Mouse (Mus musculus) lung, embryonic 14.5 days (tissue): ENCODE data around the gene Ncln. TPM values are rescaled to one million over a fixed set of nuclear protein-coding genes. Genes with fewer than 3 reads are reported as not detected.
A peak's percentile ranks its signal among the peaks of the same experiment; 100 is the strongest.

Experiments used
- ATAC-seq: fragments of 200-750 bp; cut with Nextera tagmentation; 2 replicates; pipeline ENCODE4 v1.8.0; 2017; ENCODE audit warnings: mild to moderate bottlenecking, moderate TSS enrichment, moderate library complexity; ENCODE audit not compliant: insufficient read depth
- DNase-seq: peaks from one replicate; pipeline ENCODE4 v3.0.0-alpha.2; 2015
- H3K27ac ChIP-seq: fragments of 300-500 bp; sonication (generic); 2 replicates; pipeline ENCODE4 v1.5.1; 2014; ENCODE audit warnings: low read depth, mild to moderate bottlenecking, moderate library complexity
- H3K27me3 ChIP-seq: fragments of 300-500 bp; sonication (generic); 2 replicates; pipeline ENCODE4 v1.6.1; 2014; ENCODE audit warnings: low read length, control low read depth; ENCODE audit not compliant: insufficient read depth
- H3K36me3 ChIP-seq: fragments of 300-500 bp; sonication (generic); 2 replicates; pipeline ENCODE4 v1.6.1; 2014; ENCODE audit warnings: control low read depth; ENCODE audit not compliant: insufficient read depth
- H3K4me1 ChIP-seq: fragments of 300-500 bp; sonication (generic); 2 replicates; pipeline ENCODE4 v1.6.1; 2014; ENCODE audit warnings: antibody characterized with exemption, control low read depth; ENCODE audit not compliant: insufficient read depth
- H3K4me2 ChIP-seq: fragments of 300-500 bp; sonication (generic); 2 replicates; pipeline ENCODE4 v1.6.1; 2014; ENCODE audit warnings: mild to moderate bottlenecking
- H3K4me3 ChIP-seq: fragments of 300-500 bp; sonication (generic); 2 replicates; pipeline ENCODE4 v1.5.1; 2014; ENCODE audit warnings: low read depth, low read length
- H3K9ac ChIP-seq: fragments of 300-500 bp; sonication (generic); 2 replicates; pipeline ENCODE4 v1.6.1; 2014
- H3K9me3 ChIP-seq: fragments of 300-500 bp; sonication (generic); 2 replicates; pipeline ENCODE4 v1.6.1; 2016; ENCODE audit warnings: low read depth, low read length, control low read depth
- CTCF ChIP-seq: IDR thresholded peaks from 2 replicates; pipeline ENCODE4 v1.5.1; 2016; ENCODE audit warnings: antibody characterized with exemption, low read depth
- WGBS: fragments of 180-500 bp; shearing (Covaris S2); extraction: QIAGEN DNeasy Blood & Tissue Kit; methylation state at CpG from one replicate; pipeline ENCODE4 v1.1.7; 2014; 5-methylcytosine and 5-hydroxymethylcytosine counted together
- polyA plus RNA-seq: library from polyadenylated mRNA; unstranded; fragments of >200 nt; fragmentation: Nextera tagmentation; extraction: Ambion mirVana; gene quantifications from 2 replicates; pipeline ENCODE4 v1.2.1, GENCODE M21; 2014

The Ncln gene
- polyA plus RNA-seq, 1 experiment from 2014 or later = 97.3 TPM

- TF ChIP-seq CTCF = no peak
- WGBS = 62% methylated on average over 6 of the region's 6 CpGs
- no peaks in the 10 kb centered on the region for H3K27me3 ChIP-seq
- H3K36me3 ChIP-seq = peaks cover 34% of the 10 kb centered on the region
- peaks cover 11% of the 10 kb centered on the region; the same call in 1 of the 2 replicates for H3K4me1 ChIP-seq
- H3K9ac ChIP-seq = peak overlapping the region; percentile 78
- H3K9me3 ChIP-seq = no peaks in the 10 kb centered on the region
- DNase-seq = no peak
- no peak overlapping the region for H3K27ac ChIP-seq
- no peak for ATAC-seq
- peak overlapping the region; percentile 77 for H3K4me3 ChIP-seq
- peak overlapping the region; percentile 99 for H3K4me2 ChIP-seq
Measured at GRCm38 (mm10) chr10:81495151-81495550, 1.0 kb downstream of the Ncln start.

- Histone ChIP-seq H3K4me1 (peaks cover 11% of the 10 kb centered on the region; the same call in 1 of the 2 replicates), H3K27ac (no peak overlapping the region), H3K4me3 (peak overlapping the region; percentile 77), H3K36me3 (peaks cover 40% of the 10 kb centered on the region), H3K9ac (peak overlapping the region; percentile 78), H3K27me3 (no peaks in the 10 kb centered on the region), H3K4me2 (peak overlapping the region; percentile 99), H3K9me3 (no peaks in the 10 kb centered on the region)
- ATAC-seq = no peak
- 88% methylated on average over 11 of the region's 11 CpGs for WGBS
- no peak for TF ChIP-seq CTCF
- DNase-seq = no peak
Measured at GRCm38 (mm10) chr10:81494260-81495041, 1.7 kb downstream of the Ncln start.

GRCm38 (mm10) chr10:81493601-81494220 is 2.5 kb downstream of the Ncln start:
- no peak for ATAC-seq
- DNase-seq = no peak

GRCm38 (mm10) chr10:81492606-81493240 is 3.5 kb downstream of the Ncln start:
- H3K27ac ChIP-seq = no peak overlapping the region
- DNase-seq (no peak), ATAC-seq (no peak)
- no peaks in the 10 kb centered on the region for H3K9me3 ChIP-seq
- H3K27me3 ChIP-seq = no peaks in the 10 kb centered on the region
- 88% methylated on average over 11 of the region's 11 CpGs for WGBS
- H3K4me2 ChIP-seq = no peak overlapping the region
- H3K36me3 ChIP-seq = peaks cover 57% of the 10 kb centered on the region
- H3K4me1 ChIP-seq = peaks cover 11% of the 10 kb centered on the region; the same call in 1 of the 2 replicates
- no peak for TF ChIP-seq CTCF
- H3K9ac ChIP-seq = no peak overlapping the region
- no peak overlapping the region for H3K4me3 ChIP-seq

More at GRCm38 (mm10) chr10:81493601-81494220, 2.5 kb downstream of the Ncln start:
- TF ChIP-seq CTCF = peak; percentile 25
- no peak overlapping the region for H3K4me2 ChIP-seq
- H3K4me3 ChIP-seq = no peak overlapping the region
- H3K4me1 ChIP-seq = peaks cover 11% of the 10 kb centered on the region; the same call in 1 of the 2 replicates
- H3K9ac ChIP-seq = no peak overlapping the region
- no peak overlapping the region for H3K27ac ChIP-seq
- no peaks in the 10 kb centered on the region for H3K27me3 ChIP-seq
- peaks cover 47% of the 10 kb centered on the region for H3K36me3 ChIP-seq
- H3K9me3 ChIP-seq = no peaks in the 10 kb centered on the region
- WGBS = 82% methylated on average over 8 of the region's 8 CpGs

- no peak for DNase-seq
- no peak overlapping the region for H3K4me3 ChIP-seq
- no peak overlapping the region for H3K27ac ChIP-seq
- no peak overlapping the region for H3K4me2 ChIP-seq
- WGBS = 90% methylated on average over 9 of the region's 9 CpGs
- TF ChIP-seq CTCF = no peak
- no peak for ATAC-seq
- H3K9me3 ChIP-seq = no peaks in the 10 kb centered on the region
- peaks cover 69% of the 10 kb centered on the region for H3K36me3 ChIP-seq
- H3K27me3 ChIP-seq = no peaks in the 10 kb centered on the region
- no peak overlapping the region for H3K9ac ChIP-seq
- peaks cover 8% of the 10 kb centered on the region; the same call in 1 of the 2 replicates for H3K4me1 ChIP-seq
Measured at GRCm38 (mm10) chr10:81491018-81491417, 5.2 kb downstream of the Ncln start.

- Histone ChIP-seq H3K9ac (no peak overlapping the region), H3K27ac (no peak overlapping the region), H3K27me3 (no peaks in the 10 kb centered on the region), H3K4me2 (no peak overlapping the region), H3K4me1 (peaks cover 4% of the 10 kb centered on the region; the same call in 1 of the 2 replicates), H3K36me3 (peaks cover 69% of the 10 kb centered on the region), H3K9me3 (no peaks in the 10 kb centered on the region), H3K4me3 (no peak overlapping the region)
- TF ChIP-seq CTCF = no peak
- ATAC-seq (no peak), DNase-seq (no peak)
- WGBS = 77% methylated on average over 14 of the region's 14 CpGs
Measured at GRCm38 (mm10) chr10:81489941-81490340, 6.3 kb downstream of the Ncln start.

GRCm38 (mm10) chr10:81488081-81488480 is 8.1 kb downstream of the Ncln start:
- ATAC-seq (no peak), DNase-seq (no peak)
- no peak overlapping the region for H3K27ac ChIP-seq
- H3K4me3 ChIP-seq = no peak overlapping the region
- 76% methylated on average over 11 of the region's 11 CpGs for WGBS
- no peaks in the 10 kb centered on the region for H3K27me3 ChIP-seq
- H3K9me3 ChIP-seq = no peaks in the 10 kb centered on the region
- no peak overlapping the region for H3K4me2 ChIP-seq
- H3K36me3 ChIP-seq = peaks cover 64% of the 10 kb centered on the region
- no peak overlapping the region for H3K9ac ChIP-seq
- no peaks in the 10 kb centered on the region for H3K4me1 ChIP-seq
- no peak for TF ChIP-seq CTCF
